Mouse (Mus musculus) olfactory bulb, adult 2 months (tissue): ENCODE data around the gene Tdp1.

Source experiments
- CTCF ChIP-seq: fragments of 200-500 bp; IDR thresholded peaks from 2 replicates; pipeline ENCODE4 v1.5.1; 2012; ENCODE audit warnings: low read depth, mild to moderate bottlenecking, low read length, moderate library complexity; ENCODE audit not compliant: insufficient read depth
- POLR2A ChIP-seq: fragments of 200-500 bp; IDR thresholded peaks from 2 replicates; pipeline ENCODE4 v1.6.1; 2012; ENCODE audit warnings: mild to moderate bottlenecking, low read depth, low read length, moderate library complexity; ENCODE audit not compliant: insufficient read depth

- no peak for TF ChIP-seq CTCF
- TF ChIP-seq POLR2A = no peak
These were observed 13.5 kb downstream of the Tdp1 start for GRCm38 (mm10) chr12:99897846-99898245.
